Mouse (Mus musculus) left cerebral cortex, postnatal 14 days (tissue): ENCODE results near the gene Bcar3. TPM values are rescaled to one million over a fixed set of nuclear protein-coding genes. Genes with fewer than 3 reads are reported as not detected.

ENCODE experiments used
- DNase-seq, 2 experiments: peaks; one replicate each; pipeline ENCODE4 v3.0.0; 2021 to 2022; ENCODE audit warnings: low spot score in 2 of 2, mixed read lengths in 1 of 2
- intact Hi-C: fragments of 180-260 bp; cut with DNase I; formaldehyde crosslinking; loops from one replicate; pipeline ENCODE4 v1.15.1; 2025
- total RNA-seq, 2 experiments: library from RNA; stranded (reverse); gene quantifications; 2 replicates each; pipeline ENCODE4 v1.2.3; 2021

Bcar3 gene
- total RNA-seq, 2 experiments from 2014 or later = 15.1 to 16.2 TPM

DNA sequence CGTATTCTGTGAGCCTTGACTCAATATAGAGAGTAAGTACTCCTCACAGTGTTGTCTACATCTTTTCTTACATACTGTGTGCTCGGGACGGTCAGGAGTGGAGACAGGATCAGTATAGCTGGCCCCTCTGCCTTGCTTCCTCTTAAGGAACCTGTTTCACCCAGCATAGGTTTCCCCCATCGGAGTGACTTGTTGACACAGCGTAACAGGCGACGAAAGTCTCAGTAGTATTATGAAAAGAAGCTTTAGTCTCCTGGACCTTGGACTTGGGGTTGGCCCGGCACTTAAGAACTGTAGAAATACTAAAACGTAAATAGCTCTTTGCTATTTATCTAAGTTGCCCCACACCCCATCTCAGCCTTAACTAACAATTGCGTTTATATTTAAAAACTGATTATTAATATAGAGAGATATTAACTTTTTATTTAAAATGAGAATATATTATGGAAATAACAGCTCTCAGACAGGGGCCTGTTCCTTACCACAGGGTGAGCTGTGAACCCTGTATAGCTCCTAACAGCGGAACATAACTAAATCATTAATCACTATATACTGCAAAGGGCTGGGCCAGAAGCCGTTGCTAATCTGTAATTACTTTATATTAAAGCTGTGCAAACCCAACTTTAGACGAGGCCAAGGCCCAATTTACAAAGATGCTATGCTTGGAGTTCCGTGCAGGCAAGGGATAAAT is 176.5 kb downstream of the Bcar3 start:
- DNase-seq = no peak
- intact Hi-C loops = loop anchor here (5.0 kb wide), 1 partner anchor 37 kb away; no protein-coding TSS in a partner anchor

DNA sequence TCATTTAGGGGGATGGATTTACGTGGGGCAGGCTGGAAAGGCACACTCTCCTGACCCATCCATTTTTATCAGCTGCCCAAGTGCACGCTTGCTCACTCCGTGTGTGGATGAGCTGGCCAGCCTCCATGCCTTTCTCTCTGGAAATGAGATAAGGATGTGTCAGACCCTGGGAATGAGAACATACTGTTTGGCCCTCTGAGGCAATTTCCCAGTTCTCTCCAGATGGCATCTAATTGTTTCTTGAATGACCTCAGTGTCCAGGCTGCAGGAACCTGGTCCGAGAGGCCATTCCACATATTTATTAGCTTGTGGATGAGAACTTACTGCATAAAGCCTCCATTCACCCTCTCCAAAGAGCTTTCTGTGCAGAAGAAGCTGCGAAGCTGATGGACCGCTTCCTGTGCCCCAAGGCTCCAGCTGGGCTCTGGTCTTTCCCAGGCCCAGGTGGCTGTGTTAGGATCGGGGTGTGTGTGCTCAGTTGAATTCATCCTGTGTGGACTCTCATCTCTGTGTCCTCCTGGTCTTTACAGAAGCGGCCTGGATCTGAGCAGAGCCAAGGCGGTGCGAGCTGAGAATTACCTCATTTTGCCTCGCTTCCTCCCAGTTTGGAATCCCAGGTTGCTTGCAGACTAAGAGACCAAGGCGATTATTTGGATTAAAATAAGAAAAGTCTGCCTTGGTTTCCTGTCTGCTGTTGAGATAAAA is 177.2 kb downstream of the Bcar3 start:
- DNase-seq = no peak
- intact Hi-C loops = loop anchor here (5.0 kb wide), 1 partner anchor 36 kb away; no protein-coding TSS in a partner anchor

DNA sequence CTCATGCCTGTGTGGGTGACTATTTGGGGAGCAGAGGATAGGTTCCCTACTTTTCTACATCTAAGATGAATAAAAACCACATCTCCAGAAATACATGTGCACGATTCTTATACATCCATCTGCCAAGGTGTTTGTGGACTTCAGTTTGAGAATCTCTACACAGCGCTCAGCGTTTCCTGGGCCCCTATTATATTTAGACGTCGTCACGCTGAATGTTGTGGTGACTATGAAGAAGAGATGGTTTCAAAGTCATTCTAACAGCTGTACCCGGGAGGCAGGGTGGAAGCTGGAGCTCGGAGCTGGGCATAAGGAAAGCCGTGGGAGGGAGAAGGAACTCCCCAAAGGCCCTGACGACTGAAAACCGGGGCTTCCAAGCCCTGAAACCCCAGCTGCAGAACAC is 178.5 kb downstream of the Bcar3 start:
- intact Hi-C loops = loop anchor here (2.0 to 5.0 kb wide), 2 partner anchors 35 to 146 kb away; partner anchors contain the start of gene Fnbp1l
- peak in 1 of 2 experiments; percentile 67 for DNase-seq

DNA sequence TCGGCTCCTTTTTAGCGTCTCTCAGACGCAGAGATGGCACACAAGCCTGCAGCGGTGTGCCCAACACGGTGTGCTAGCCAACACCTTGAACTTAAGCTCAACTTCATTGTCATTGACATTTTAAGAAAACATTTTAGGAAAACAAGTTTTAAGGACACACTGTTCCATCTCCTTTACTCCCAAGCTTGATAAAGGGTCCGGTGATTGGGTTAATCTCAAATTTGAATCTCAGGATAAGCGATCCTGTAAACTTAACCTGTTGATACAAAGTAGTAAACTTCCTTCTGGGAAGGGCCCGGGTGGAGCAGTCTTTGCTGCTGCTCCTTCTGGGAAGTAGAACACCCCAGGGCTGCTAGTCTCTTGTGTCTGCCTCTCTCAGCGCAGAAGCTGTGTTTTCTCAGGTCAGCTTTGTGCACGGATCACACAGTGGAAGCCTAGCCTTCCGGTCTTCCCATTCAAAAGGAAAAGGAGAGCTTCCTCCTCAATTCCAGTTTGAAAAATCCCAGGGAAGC is 179.6 kb downstream of the Bcar3 start:
- no peak for DNase-seq
- intact Hi-C loops = loop anchor here (2.0 to 5.0 kb wide), 2 partner anchors 34 to 145 kb away; partner anchors contain the start of gene Fnbp1l

DNA sequence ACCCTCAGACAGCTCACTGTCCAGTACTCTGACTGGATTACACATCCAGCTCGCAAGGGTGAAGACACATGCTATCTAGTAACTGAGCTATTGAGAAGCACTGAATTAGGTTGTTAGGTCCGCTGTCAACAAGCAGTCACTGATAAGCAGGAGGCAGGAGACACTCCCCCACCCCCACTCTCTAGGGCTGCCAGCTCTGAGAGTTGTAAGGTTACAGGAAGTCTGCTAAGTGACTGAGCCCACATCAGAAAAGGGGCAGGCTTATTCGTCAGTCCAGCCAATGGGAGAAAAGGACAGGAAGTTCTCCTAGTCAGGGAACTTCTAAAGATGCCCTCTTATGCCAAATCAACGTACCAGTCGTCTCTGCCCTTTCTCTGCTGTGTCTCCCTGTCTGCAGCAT is 180.1 kb downstream of the Bcar3 start:
- intact Hi-C loops = loop anchor here (5.0 kb wide), 1 partner anchor 33 kb away; no protein-coding TSS in a partner anchor
- DNase-seq = no peak

DNA sequence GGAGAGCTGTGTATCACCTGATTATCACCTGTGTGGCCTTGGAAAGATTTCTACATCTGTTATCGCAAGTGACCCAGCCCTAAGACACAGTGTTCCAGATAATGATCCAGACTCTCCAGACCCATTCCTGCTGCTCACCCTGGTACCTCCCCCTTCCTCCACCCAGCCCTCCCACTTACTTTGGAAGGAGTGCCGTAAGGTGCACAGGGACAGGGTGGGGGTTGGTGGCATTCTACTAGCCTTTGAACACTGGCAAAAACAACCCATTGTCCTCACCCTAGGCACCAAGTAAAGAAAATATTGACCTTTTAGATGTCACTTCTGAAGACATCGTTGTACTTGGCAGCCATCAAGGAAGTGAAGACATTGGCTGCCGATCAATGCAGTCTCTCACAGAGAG is 180.9 kb downstream of the Bcar3 start:
- intact Hi-C loops = loop anchor here (5.0 kb wide), 1 partner anchor 33 kb away; no protein-coding TSS in a partner anchor
- no peak for DNase-seq

DNA sequence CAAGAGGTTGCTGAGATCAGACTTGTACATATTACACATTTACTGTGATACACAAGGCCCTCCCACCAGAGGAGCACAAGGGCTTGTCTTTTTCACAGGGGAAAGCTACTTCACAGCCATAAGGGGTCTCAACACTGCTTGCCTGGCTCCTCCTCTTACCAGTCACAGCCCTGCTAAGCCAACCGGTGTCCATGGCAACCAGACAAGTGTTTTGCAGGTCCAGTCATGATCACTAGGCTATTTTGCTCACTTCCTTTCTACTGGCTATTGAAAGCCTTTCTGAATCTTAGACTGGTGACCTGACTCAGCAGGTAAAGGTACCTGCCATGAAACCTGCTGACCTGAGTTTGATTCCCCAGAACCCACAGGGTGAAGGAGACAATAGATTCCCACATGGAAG is 181.8 kb downstream of the Bcar3 start:
- intact Hi-C loops = no loop called here
- no peak for DNase-seq

DNA sequence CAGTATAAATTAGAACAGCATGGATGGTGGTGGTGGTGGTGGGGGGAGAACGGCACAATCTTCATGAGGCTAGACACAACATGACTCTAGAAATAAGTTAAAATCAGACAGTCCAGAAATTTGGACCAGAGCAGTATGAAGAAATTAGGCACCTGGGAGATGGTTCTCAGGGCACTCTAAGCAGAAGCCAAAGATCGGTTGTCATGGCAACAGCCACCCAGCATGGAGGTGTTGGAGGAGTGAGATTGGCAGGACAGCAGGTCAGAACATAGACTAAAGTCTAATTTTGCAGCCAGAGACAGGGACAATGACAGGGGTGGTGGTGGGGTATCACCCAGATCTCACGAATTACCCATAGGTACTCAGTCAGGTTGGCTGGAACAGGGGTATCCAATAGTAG is 182.7 kb downstream of the Bcar3 start:
- intact Hi-C loops = no loop called here

DNA sequence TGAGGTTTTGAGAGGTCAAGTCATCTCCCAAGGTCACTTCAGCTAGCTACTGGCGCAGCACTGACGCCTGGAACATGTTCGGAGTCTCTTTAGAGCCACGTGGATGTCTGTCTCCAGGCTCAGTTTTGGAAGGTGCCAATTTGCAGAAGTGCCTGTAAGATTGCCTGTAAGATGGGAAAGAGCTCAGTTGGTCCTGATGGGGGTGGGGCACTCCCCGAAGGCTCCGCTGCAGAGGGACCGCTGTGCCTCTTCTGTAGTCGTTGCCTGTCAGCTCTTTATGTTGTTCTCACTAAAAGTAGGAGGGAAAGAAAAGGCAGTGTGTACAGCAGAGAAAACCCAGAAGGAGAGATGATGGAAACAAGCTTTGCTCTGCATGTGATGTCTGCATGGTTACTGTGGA is 183.6 kb downstream of the Bcar3 start:
- peak in 1 of 2 experiments; percentile 77 for DNase-seq
- intact Hi-C loops = no loop called here

More for the DNA sequence above, 182.7 kb downstream of the Bcar3 start:
- no peak for DNase-seq

DNA sequence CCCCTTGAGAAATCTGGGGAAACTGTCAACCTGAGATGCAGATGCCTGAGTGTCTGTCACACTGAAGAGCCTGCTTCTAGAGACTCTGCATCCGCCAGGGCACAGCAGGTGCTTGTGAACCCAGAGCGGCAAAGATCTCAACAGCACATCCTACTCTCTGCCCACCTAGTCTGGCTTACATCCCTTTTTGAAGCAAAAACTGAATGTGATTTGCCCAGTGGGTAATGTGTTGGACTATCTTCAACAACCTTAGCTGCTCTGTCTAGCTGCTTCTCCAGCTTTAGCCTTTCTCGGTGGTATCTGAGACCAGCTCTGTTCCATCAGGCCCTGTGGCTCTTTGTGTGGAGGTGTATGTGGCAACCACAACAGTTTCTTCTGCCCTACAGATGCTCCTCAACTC is 184.8 kb downstream of the Bcar3 start:
- peak in 1 of 2 experiments; percentile 53 for DNase-seq
- intact Hi-C loops = no loop called here

DNA sequence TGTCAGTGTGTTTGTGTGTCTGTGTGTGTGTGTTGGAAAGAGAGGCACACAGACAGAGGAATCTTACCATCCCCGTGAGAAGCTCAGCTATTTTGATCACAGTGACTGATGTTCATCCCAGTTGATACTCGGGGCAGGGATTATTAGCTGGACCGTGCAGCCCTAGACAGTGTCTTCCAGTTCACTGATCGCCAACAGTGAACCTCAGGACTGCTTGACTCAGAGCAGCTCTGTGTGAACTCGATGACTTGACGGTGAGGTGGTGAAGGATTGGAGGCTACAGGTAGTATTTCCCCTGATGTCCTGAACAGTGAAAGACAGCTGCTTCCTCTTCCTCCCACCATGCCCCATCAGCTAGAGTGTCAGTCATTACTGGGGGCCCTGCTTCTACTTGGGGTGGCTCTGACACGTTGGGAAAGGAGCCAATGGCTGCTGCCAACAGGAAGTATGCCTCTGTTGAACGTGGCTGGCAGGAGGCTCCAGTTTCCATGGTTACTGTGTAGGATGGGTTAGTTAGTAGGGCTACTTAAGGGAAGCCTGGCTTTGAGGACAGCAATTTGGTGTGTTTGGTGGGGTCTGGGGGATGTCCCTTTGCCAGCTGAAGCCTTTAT is 186.2 kb downstream of the Bcar3 start:
- DNase-seq = peak; percentile 72 to 79
- intact Hi-C loops = no loop called here

DNA sequence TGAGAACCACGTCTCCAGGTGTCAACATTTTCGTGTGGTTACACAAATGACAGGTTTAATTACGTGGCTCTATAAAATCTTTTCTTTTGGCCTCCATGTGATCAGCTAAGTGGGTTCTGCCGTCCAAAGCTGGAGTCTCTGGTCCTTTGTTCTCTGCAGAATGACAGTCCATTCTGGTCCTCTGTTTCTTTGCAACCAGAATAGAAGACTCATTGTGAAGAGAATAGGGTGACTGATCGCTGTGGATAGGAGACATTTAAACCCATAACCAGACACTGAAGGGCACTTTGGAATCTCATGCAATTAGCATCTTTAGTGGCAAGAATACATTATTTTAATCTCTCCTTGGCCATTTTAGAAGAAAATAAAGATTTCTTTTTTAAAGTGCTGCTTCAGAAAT is 187.1 kb downstream of the Bcar3 start:
- intact Hi-C loops = no loop called here
- no peak for DNase-seq

DNA sequence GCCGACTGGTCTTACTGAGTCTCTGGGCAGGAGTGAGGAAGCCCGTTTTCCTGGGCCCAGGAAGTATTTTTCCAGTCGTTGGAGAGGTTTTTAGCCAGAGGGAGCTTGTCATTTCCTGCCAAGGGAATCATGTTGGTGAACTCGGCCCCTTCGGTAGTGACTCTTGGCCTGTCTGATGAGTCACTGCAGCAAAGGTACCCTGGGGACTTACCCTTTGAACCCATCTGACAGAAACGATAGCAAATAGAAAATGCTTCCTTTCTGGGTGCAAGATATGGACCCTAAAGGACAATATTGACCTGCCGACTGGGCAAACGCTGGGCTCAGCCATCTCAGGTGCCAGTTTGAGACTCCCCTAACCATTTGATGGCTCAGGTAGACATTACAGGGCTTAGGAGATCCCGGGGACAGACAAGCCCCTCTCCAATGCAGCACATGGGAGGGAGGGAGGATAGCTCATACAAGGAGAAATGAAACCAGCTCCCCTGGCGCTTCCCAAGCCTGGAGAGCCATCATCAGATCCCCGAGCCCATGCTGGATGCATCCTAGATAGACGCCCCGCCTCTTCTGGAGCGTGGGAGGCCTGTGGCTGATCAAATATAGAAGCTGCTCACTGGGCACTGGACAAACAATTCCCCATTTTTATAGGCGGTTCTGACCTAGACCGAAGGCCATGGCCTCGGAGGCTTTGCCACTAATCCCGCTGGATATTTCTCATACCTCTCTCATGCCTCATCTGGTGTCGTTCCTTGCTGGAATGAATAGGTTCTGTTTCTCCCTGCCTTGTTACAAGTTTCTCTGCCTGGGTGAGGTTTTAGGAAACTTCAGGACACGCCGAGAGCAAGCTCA is 188.2 kb downstream of the Bcar3 start:
- DNase-seq = no peak
- intact Hi-C loops = no loop called here

DNA sequence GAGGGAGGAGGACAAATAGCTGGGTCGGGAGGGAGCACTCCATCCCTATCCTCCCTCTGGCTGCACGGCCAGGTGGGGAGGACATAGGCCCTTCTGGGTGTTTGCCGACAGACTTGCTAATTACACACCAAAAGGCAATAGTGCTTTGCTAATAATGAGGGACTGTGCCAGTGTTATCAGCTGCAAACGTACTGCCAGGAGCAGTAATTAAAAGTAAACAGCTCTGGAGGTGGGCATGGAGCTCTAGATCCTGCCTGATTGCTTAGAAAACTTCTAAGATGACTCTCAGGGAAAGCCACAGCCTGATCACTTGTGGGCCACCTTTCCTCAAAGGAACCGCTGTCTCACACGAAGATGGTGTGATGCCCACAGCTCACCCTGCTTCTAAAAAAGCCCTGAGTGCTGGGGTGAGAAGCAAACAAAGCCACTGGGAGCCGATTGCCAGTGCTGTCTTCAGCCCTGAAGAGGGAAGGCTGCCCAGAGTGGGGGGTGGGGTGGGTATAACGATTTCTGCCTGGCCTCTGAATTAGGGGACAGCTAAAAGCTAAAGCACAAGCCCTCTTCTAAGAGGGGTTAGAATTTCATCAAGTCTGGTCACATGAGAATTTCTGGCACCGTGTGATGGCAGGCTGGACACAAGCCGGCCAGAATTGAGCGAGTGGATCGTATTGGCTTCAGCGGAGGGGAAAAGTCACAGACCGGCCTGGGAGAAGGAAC is 189.3 kb downstream of the Bcar3 start:
- intact Hi-C loops = no loop called here
- DNase-seq = no peak

DNA sequence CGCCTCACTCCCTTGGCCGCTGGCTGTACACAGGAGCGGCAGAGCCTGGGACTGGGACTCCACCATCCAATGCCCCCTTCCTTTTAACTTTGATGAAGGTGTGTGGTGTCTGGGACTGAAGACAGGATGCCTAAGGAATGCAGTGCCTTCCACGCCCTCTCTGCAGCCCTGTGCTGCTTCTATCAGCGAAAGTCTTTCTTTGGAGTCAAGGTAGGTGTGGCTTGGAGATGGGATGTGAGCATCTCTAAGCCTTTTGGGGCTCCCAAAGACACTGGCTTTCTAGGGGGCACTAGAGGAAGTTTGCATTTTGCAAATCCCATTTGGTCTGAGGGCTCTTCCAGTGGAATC is 189.8 kb downstream of the Bcar3 start:
- no peak for DNase-seq
- intact Hi-C loops = no loop called here

DNA sequence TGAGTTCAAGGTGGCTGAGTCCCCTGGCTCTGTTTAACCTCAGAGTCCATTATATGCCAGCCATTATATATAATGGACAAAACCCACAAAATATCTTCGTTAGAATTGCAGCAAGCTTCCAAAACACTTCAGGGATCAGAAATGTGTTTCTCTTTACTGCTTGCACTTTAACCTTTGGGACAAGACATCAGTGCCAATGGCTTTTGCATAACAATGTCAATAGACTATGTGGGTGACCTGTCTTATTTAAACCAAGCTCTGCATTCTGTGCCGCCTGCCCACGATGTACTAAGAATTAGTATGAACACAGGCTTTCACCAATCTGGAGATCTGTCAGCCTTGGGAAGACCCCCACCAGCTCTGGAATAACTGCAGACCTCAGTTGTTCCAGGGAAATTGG is 190.4 kb downstream of the Bcar3 start:
- intact Hi-C loops = no loop called here
- DNase-seq = no peak

DNA sequence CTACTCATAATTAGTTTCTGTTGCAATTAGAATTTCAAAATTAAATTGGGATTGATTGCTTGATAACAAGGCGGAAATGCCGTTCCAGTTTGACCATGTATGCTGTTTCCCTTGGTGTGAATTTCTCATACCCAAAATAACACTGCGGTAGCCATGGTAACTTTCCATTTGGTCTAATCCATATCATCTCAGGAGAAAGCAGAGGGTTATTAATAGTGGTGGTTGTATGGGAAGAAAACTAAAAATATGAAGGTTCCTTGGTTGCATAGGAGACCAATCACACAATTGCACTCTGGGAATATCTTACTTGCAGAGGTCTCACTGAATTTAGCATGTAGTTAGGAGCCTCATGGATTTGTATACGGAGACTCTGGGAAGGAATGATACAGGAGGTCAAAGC is 191.8 kb downstream of the Bcar3 start:
- intact Hi-C loops = no loop called here
- DNase-seq = peak in 1 of 2 experiments; percentile 69

DNA sequence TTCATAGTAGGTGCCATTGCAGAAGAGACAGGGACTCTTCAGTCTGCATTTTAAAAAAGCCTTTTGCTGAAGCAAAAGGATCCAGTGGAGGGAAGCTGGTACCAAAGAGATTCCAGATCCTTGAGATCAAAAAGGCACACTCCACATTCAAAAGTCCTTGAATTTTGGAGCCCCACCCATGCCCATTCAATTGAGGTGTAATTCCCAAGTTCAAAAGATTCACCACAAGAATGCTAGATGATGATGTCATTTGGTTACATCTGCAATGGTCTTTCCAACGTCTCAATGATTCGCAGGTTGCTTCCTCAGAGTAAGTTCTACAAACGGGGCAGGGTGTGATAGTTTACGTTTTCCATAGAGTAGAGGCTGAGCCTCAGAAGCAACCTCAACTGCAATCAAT is 192.3 kb downstream of the Bcar3 start:
- intact Hi-C loops = no loop called here

More for the DNA sequence above, 192.3 kb downstream of the Bcar3 start:
- no peak for DNase-seq
